Mouse (Mus musculus) midbrain, embryonic 15.5 days (tissue): ENCODE results near the gene Tspan18. TPM values are rescaled to one million over a fixed set of nuclear protein-coding genes. Genes with fewer than 3 reads are reported as not detected.

Experiments
- ATAC-seq: fragments of 200-750 bp; cut with Nextera tagmentation; replicated peaks from 2 replicates; pipeline ENCODE4 v1.8.0; 2017; ENCODE audit warnings: moderate TSS enrichment
- H3K27ac ChIP-seq: fragments of 300-500 bp; sonication (generic); 2 replicates; pipeline ENCODE4 v1.5.1; 2015; ENCODE audit warnings: mild to moderate bottlenecking, inconsistent platforms
- H3K27me3 ChIP-seq: fragments of 300-500 bp; sonication (generic); replicated peaks from 2 replicates; pipeline ENCODE4 v1.6.1; 2015; ENCODE audit warnings: inconsistent platforms
- H3K36me3 ChIP-seq: fragments of 300-500 bp; sonication (generic); replicated peaks from 2 replicates; pipeline ENCODE4 v1.6.1; 2015; ENCODE audit warnings: inconsistent platforms
- H3K4me1 ChIP-seq: fragments of 300-500 bp; sonication (generic); 2 replicates; pipeline ENCODE4 v1.6.1; 2015; ENCODE audit warnings: inconsistent platforms
- H3K4me2 ChIP-seq: fragments of 300-500 bp; sonication (generic); 2 replicates; pipeline ENCODE4 v1.6.1; 2015; ENCODE audit warnings: inconsistent platforms, mild to moderate bottlenecking, moderate library complexity
- H3K4me3 ChIP-seq: fragments of 300-500 bp; sonication (generic); 2 replicates; pipeline ENCODE4 v1.5.1; 2015; ENCODE audit warnings: mild to moderate bottlenecking, inconsistent platforms
- H3K9ac ChIP-seq: fragments of 300-500 bp; sonication (generic); 2 replicates; pipeline ENCODE4 v1.6.1; 2015; ENCODE audit warnings: mild to moderate bottlenecking, inconsistent platforms
- H3K9me3 ChIP-seq: fragments of 300-500 bp; sonication (generic); 2 replicates; pipeline ENCODE4 v1.6.1; 2016; ENCODE audit warnings: inconsistent platforms
- WGBS: fragments of 180-500 bp; shearing (Covaris S2); methylation state at CpG from one replicate; pipeline ENCODE4 v1.1.7; 2015; ENCODE audit warnings: mixed read lengths; 5-methylcytosine and 5-hydroxymethylcytosine counted together
- polyA plus RNA-seq: library from polyadenylated mRNA; unstranded; fragments of >200 nt; fragmentation: Nextera tagmentation; extraction: Ambion mirVana; gene quantifications from 2 replicates; pipeline ENCODE4 v1.2.1, GENCODE M21; 2015

Tspan18 gene
- polyA plus RNA-seq, 1 experiment from 2014 or later: 22.6 TPM

GRCm38 (mm10) chr2:93218353-93218990 lies 115.8 kb downstream of the Tspan18 start:
- H3K27me3 ChIP-seq: no peaks in the 10 kb centered on the region
- H3K4me2 ChIP-seq: no peak overlapping the region
- no peak overlapping the region for H3K4me3 ChIP-seq
- ATAC-seq: no peak
- no peaks in the 10 kb centered on the region for H3K36me3 ChIP-seq
- H3K27ac ChIP-seq: no peak overlapping the region
- 73% methylated on average over 7 of the region's 7 CpGs for WGBS
- H3K9ac ChIP-seq: no peak overlapping the region
- H3K9me3 ChIP-seq: no peaks in the 10 kb centered on the region
- H3K4me1 ChIP-seq: peaks cover 10% of the 10 kb centered on the region

- H3K27me3 ChIP-seq: no peaks in the 10 kb centered on the region
- H3K4me2 ChIP-seq: no peak overlapping the region
- no peak overlapping the region for H3K9ac ChIP-seq
- H3K4me1 ChIP-seq: peaks cover 10% of the 10 kb centered on the region
- no peaks in the 10 kb centered on the region for H3K9me3 ChIP-seq
- ATAC-seq: peak; percentile 82
- no peaks in the 10 kb centered on the region for H3K36me3 ChIP-seq
- no peak overlapping the region for H3K27ac ChIP-seq
- H3K4me3 ChIP-seq: no peak overlapping the region
- WGBS: 10% methylated on average over 7 of the region's 7 CpGs
Measured at GRCm38 (mm10) chr2:93217015-93217414, 117.3 kb downstream of the Tspan18 start.

DNA sequence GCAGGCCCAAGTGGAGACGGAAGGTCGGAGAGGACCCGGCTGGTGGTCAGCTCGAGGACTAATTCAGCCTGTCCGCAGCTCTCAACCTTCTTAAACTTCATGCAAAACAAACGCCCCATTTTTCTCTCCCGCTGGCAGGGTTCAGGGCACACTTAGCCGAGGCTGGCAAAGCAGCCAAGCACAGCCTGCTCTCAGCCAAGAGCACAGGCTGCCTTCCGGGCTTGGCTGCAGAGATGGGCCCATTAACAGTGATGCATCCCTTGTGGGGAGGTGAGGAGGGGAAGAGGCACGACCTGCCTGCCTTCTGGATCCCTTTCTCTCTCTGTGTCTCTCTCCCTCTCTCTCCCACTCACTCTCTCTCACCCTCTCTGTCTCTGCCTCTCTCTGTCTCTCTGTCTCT lies 118.5 kb downstream of the Tspan18 start:
- no peak overlapping the region for H3K4me2 ChIP-seq
- no peak overlapping the region for H3K4me3 ChIP-seq
- H3K27me3 ChIP-seq: no peaks in the 10 kb centered on the region
- peaks cover 10% of the 10 kb centered on the region for H3K4me1 ChIP-seq
- no peaks in the 10 kb centered on the region for H3K36me3 ChIP-seq
- H3K9ac ChIP-seq: no peak overlapping the region
- no peaks in the 10 kb centered on the region for H3K9me3 ChIP-seq
- 76% methylated on average over 10 of the region's 10 CpGs for WGBS
- ATAC-seq: no peak
- no peak overlapping the region for H3K27ac ChIP-seq

DNA sequence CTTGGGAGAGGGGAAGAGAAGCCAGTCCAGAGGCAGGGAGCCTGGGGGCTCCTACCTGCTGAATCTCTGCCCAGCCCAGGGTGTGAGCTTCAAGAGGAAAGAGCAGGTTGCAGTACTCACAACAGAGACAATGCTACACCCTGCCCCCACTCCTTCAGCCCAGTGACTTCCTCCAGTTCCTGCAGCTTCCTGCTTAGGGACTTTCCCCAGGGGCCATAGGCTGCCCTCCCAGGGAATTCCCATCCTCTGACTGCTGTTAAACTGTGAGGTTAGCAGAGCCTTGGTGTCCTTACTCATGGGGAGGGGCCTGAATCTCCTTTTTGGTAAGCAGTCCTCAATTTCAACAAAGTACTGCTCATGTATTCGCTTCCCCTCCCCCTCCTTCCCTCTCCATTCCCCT lies 120.1 kb downstream of the Tspan18 start:
- H3K4me1 ChIP-seq: peaks cover 10% of the 10 kb centered on the region
- no peaks in the 10 kb centered on the region for H3K27me3 ChIP-seq
- no peak for ATAC-seq
- 78% methylated on average over 1 of the region's 1 CpGs for WGBS
- H3K9ac ChIP-seq: no peak overlapping the region
- H3K36me3 ChIP-seq: no peaks in the 10 kb centered on the region
- H3K4me2 ChIP-seq: no peak overlapping the region
- H3K9me3 ChIP-seq: no peaks in the 10 kb centered on the region
- no peak overlapping the region for H3K27ac ChIP-seq
- H3K4me3 ChIP-seq: no peak overlapping the region

GRCm38 (mm10) chr2:93212865-93213264 lies 121.4 kb downstream of the Tspan18 start:
- H3K4me1 ChIP-seq: peaks cover 8% of the 10 kb centered on the region
- no peak overlapping the region for H3K9ac ChIP-seq
- H3K4me3 ChIP-seq: no peak overlapping the region
- H3K27ac ChIP-seq: no peak overlapping the region
- WGBS: 96% methylated on average over 2 of the region's 2 CpGs
- H3K36me3 ChIP-seq: no peaks in the 10 kb centered on the region
- H3K4me2 ChIP-seq: no peak overlapping the region
- no peaks in the 10 kb centered on the region for H3K9me3 ChIP-seq
- ATAC-seq: no peak
- H3K27me3 ChIP-seq: no peaks in the 10 kb centered on the region

DNA sequence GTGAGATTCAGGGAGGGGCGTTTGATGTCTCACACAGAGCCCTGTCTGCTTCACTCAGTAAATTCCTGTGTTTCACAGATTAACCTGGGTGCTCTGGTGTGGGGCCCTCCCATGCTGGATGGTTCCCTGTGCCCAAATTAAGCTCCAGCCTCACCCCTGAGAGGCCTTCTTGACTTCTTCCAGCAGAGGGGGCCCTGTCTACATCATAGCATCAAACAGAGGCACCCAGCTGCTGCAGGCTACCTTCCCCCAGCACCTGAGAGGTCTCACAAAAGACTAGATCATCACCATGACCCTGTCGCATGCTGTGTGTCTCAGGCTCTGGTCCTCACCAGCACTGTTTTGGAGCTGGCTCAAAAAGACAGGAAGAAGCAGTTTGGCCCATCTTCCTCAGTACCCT lies 121.9 kb downstream of the Tspan18 start:
- Histone ChIP-seq H3K4me3 (no peak overlapping the region), H3K4me1 (peaks cover 3% of the 10 kb centered on the region), H3K27me3 (no peaks in the 10 kb centered on the region), H3K36me3 (no peaks in the 10 kb centered on the region), H3K27ac (no peak overlapping the region), H3K4me2 (no peak overlapping the region), H3K9me3 (no peaks in the 10 kb centered on the region), H3K9ac (no peak overlapping the region)
- 76% methylated on average over 2 of the region's 2 CpGs for WGBS
- ATAC-seq: no peak

DNA sequence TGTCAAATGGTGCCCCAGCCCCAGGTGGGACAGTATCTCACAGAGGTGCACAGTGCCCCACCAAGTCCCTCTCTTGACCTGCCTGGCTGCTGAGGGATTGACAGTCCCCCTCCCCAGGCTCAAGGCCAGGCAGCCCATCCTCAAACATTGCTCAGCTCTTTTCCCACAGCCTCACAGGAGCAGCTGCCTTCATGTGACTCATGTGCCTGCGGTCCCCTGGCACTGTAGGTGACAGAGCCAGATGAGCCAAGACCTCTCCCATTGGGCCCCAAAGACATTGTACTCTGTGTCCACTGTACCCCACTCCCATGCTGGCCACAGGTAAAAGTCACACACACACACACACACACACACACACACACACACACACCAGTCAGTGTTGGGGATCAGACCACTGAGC lies 128.2 kb downstream of the Tspan18 start:
- no peaks in the 10 kb centered on the region for H3K4me1 ChIP-seq
- no peak overlapping the region for H3K4me2 ChIP-seq
- no peak for ATAC-seq
- H3K4me3 ChIP-seq: no peak overlapping the region
- H3K9ac ChIP-seq: no peak overlapping the region
- no peaks in the 10 kb centered on the region for H3K27me3 ChIP-seq
- H3K27ac ChIP-seq: no peak overlapping the region
- WGBS: 100% methylated on average over 1 of the region's 1 CpGs
- no peaks in the 10 kb centered on the region for H3K36me3 ChIP-seq
- no peaks in the 10 kb centered on the region for H3K9me3 ChIP-seq

- H3K9ac ChIP-seq: no peak overlapping the region
- H3K27ac ChIP-seq: no peak overlapping the region
- 0 out of 2 replicates have a peak, but pooled peaks cover 5% of the 10 kb centered on the region for H3K36me3 ChIP-seq
- no peak overlapping the region for H3K4me2 ChIP-seq
- no peaks in the 10 kb centered on the region for H3K9me3 ChIP-seq
- H3K4me3 ChIP-seq: no peak overlapping the region
- peaks cover 6% of the 10 kb centered on the region for H3K4me1 ChIP-seq
- 87% methylated on average over 6 of the region's 6 CpGs for WGBS
- no peak for ATAC-seq
- H3K27me3 ChIP-seq: no peaks in the 10 kb centered on the region
Measured at GRCm38 (mm10) chr2:93204571-93204970, 129.7 kb downstream of the Tspan18 start.

DNA sequence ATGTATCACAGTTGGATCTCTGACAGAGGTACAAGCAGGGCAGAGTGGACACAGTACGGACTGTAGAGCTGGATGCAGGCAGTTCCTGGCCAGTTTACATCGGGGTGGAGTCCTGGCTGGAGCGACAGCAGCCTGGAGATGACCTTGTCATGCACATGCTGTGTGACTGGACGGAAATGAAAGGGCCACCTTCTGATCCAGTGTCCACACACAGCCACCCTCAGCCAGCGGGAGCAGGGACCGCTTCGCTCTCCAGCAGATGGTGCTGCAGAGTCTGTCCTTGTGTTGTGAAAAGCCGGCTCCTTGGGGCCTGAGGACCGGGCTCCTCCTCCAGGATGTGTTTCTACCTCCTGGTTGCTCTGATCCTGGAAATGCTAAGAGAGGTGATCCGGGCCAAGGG lies 130.6 kb downstream of the Tspan18 start:
- Histone ChIP-seq H3K36me3 (0 out of 2 replicates have a peak, but pooled peaks cover 6% of the 10 kb centered on the region), H3K9ac (no peak overlapping the region)
- 21% methylated on average over 10 of the region's 10 CpGs for WGBS

GRCm38 (mm10) chr2:93202782-93203181 lies 131.5 kb downstream of the Tspan18 start:
- Histone ChIP-seq H3K36me3 (0 out of 2 replicates have a peak, but pooled peaks cover 6% of the 10 kb centered on the region), H3K4me3 (no peak overlapping the region), H3K27ac (no peak overlapping the region), H3K9ac (no peak overlapping the region), H3K4me2 (no peak overlapping the region), H3K4me1 (peaks cover 8% of the 10 kb centered on the region), H3K27me3 (no peaks in the 10 kb centered on the region), H3K9me3 (no peaks in the 10 kb centered on the region)
- ATAC-seq: no peak
- 68% methylated on average over 1 of the region's 1 CpGs for WGBS

More for the DNA sequence above, 130.6 kb downstream of the Tspan18 start:
- H3K4me2 ChIP-seq: no peak overlapping the region
- no peaks in the 10 kb centered on the region for H3K27me3 ChIP-seq
- peak; percentile 31; the same call in 1 of the 2 replicates for ATAC-seq
- H3K27ac ChIP-seq: 0 out of 2 replicates have a peak overlapping the region, but pooled peaks have one; percentile 1
- H3K9me3 ChIP-seq: no peaks in the 10 kb centered on the region
- no peak overlapping the region for H3K4me3 ChIP-seq
- peaks cover 6% of the 10 kb centered on the region for H3K4me1 ChIP-seq

DNA sequence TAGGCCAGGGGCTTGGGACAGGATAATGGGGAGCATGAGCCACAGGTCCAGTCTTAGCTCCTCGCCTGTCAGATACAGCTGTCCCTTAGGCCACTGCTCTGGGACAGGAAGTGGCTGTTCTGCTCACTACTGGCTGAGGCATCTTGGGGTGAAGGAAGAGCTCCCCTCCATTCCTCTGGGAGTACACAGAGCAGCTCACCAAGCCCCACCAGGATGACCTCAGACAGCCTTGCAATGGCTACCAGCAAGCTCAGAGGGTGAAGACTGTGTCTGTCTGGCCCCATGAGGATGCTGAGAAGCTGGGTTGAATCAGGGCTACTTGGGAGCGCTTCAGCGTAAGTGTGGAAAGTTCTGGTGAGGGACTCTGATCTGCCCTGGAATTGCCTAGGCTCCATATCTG lies 132.3 kb downstream of the Tspan18 start:
- H3K27ac ChIP-seq: no peak overlapping the region
- WGBS: 92% methylated on average over 3 of the region's 3 CpGs
- H3K36me3 ChIP-seq: 0 out of 2 replicates have a peak, but pooled peaks cover 6% of the 10 kb centered on the region
- ATAC-seq: no peak
- no peak overlapping the region for H3K4me2 ChIP-seq
- no peak overlapping the region for H3K4me3 ChIP-seq
- no peak overlapping the region for H3K9ac ChIP-seq
- no peaks in the 10 kb centered on the region for H3K27me3 ChIP-seq
- H3K4me1 ChIP-seq: peaks cover 8% of the 10 kb centered on the region
- no peaks in the 10 kb centered on the region for H3K9me3 ChIP-seq

- no peak for ATAC-seq
- 73% methylated on average over 10 of the region's 10 CpGs for WGBS
- H3K4me1 ChIP-seq: peaks cover 15% of the 10 kb centered on the region
- no peak overlapping the region for H3K27ac ChIP-seq
- H3K9me3 ChIP-seq: no peaks in the 10 kb centered on the region
- no peaks in the 10 kb centered on the region for H3K27me3 ChIP-seq
- 0 out of 2 replicates have a peak, but pooled peaks cover 6% of the 10 kb centered on the region for H3K36me3 ChIP-seq
- H3K9ac ChIP-seq: no peak overlapping the region
- no peak overlapping the region for H3K4me3 ChIP-seq
- H3K4me2 ChIP-seq: no peak overlapping the region
Measured at GRCm38 (mm10) chr2:93200681-93201340, 133.5 kb downstream of the Tspan18 start.
